Mouse (Mus musculus) liver, postnatal 0 days (tissue): Measurements from ENCODE around the gene Olfr808. TPM values are rescaled to one million over a fixed set of nuclear protein-coding genes. Genes with fewer than 3 reads are reported as not detected.

Experiments used
- ATAC-seq: fragments of 200-750 bp; cut with Nextera tagmentation; 2 replicates; pipeline ENCODE4 v1.8.0; 2017; ENCODE audit warnings: mild to moderate bottlenecking, moderate library complexity
- DNase-seq: peaks from one replicate; pipeline ENCODE4 v3.0.0-alpha.2; 2016
- H3K27ac ChIP-seq: fragments of 300-500 bp; sonication (generic); 2 replicates; pipeline ENCODE4 v1.5.1; 2014; ENCODE audit warnings: antibody characterized with exemption, moderate library complexity, mild to moderate bottlenecking, low read depth
- H3K27me3 ChIP-seq: fragments of 300-500 bp; sonication (generic); 2 replicates; pipeline ENCODE4 v1.6.1; 2014; ENCODE audit warnings: low read length, control low read depth, mixed read lengths; ENCODE audit not compliant: insufficient read depth
- H3K36me3 ChIP-seq: fragments of 300-500 bp; sonication (generic); replicated peaks from 2 replicates; pipeline ENCODE4 v1.6.1; 2014; ENCODE audit warnings: mild to moderate bottlenecking, control low read depth, low read length, moderate library complexity, mixed read lengths; ENCODE audit not compliant: insufficient read depth
- H3K4me1 ChIP-seq: fragments of 300-500 bp; sonication (generic); 2 replicates; pipeline ENCODE4 v1.6.1; 2014; ENCODE audit warnings: antibody characterized with exemption, mild to moderate bottlenecking, control low read depth; ENCODE audit not compliant: insufficient read depth
- H3K4me2 ChIP-seq: fragments of 300-500 bp; sonication (generic); 2 replicates; pipeline ENCODE4 v1.6.1; 2014; ENCODE audit warnings: low read depth, mild to moderate bottlenecking, low read length, moderate library complexity, mixed read lengths
- H3K4me3 ChIP-seq: fragments of 300-500 bp; sonication (generic); 2 replicates; pipeline ENCODE4 v1.5.1; 2014; ENCODE audit warnings: low read depth, low read length
- H3K9ac ChIP-seq: fragments of 300-500 bp; sonication (generic); replicated peaks from 2 replicates; pipeline ENCODE4 v1.6.1; 2014; ENCODE audit warnings: mild to moderate bottlenecking, moderate library complexity
- H3K9me3 ChIP-seq: fragments of 300-500 bp; sonication (generic); 2 replicates; pipeline ENCODE4 v1.6.1; 2016; ENCODE audit warnings: mild to moderate bottlenecking, control low read depth, low read length, mixed read lengths
- CTCF ChIP-seq: sonication (generic); IDR thresholded peaks from 2 replicates; pipeline ENCODE4 v1.5.1; 2016; ENCODE audit warnings: antibody characterized with exemption, low read depth
- EP300 ChIP-seq: IDR thresholded peaks from 2 replicates; pipeline ENCODE4 v1.6.1; 2016; ENCODE audit warnings: antibody characterized with exemption, low read depth, mild to moderate bottlenecking
- WGBS: fragments of 180-500 bp; shearing (Covaris S2); extraction: QIAGEN DNeasy Blood & Tissue Kit; methylation state at CpG from one replicate; pipeline ENCODE4 v1.1.7; 2014; ENCODE audit not compliant: insufficient replicate concordance; 5-methylcytosine and 5-hydroxymethylcytosine counted together
- microRNA-seq: library from miRNA; unstranded; fragments of <30 nt; microRNA quantifications from one replicate; pipeline ENCODE4, GENCODE M21; 2016
- polyA plus RNA-seq: library from polyadenylated mRNA; unstranded; fragments of >200 nt; fragmentation: Nextera tagmentation; extraction: Ambion mirVana; gene quantifications from 2 replicates; pipeline ENCODE4 v1.2.1, GENCODE M21; 2015

Olfr808 gene
- polyA plus RNA-seq, 1 experiment from 2014 or later: not detected

DNA sequence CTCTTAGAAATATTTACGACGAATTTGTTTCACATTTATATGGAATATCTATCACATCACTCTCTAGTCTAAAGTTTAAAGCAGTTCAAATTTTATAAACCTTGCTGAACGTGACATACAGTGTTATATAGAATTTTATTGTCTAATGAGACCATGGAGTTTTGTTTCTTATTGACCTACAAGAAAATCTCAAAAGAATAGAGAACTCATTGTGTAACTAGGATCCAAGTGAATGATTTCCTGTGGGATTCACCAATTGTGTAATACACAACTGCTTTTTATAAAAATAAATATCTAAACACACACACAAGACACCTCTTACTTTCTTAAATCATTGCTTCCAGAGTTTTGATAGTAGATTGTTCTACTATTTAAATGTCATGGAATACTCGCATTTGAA is 39.0 kb downstream of the Olfr808 start, which contains the start of gene Olfr811:
Gene Olfr811, minus strand, starts transcription at position 101 of the 400 bp plus-strand sequence.
- no peak for DNase-seq
- H3K9ac ChIP-seq: no peak within 1 kb of the TSS
- 62% methylated on average over 4 of the region's 4 CpGs for WGBS
- H3K4me2 ChIP-seq: no peak within 1 kb of the TSS
- H3K27me3 ChIP-seq: no peaks in the 10 kb centered on the region
- H3K9me3 ChIP-seq: no peaks in the 10 kb centered on the region
- no peak within 1 kb of the TSS for H3K27ac ChIP-seq
- no peaks in the 10 kb centered on the region for H3K4me1 ChIP-seq
- ATAC-seq: no peak
- no peak within 1 kb of the TSS for H3K4me3 ChIP-seq
- TF ChIP-seq EP300 (no peak), CTCF (no peak)
- no peaks in the 10 kb centered on the region for H3K36me3 ChIP-seq

Small RNA genes lying within 50 kb of the gene (microRNA-seq; reads per million reads assigned to microRNA genes)
- gene Gm24485: not detected

Other genes with a start within 250 kb of the Olfr808 start
- not detected in 2 replicates for gene Olfr791, start 243.7 kb upstream of the Olfr808 start, polyA plus RNA-seq
- not detected in 2 replicates for gene Olfr792, start 226.3 kb upstream of the Olfr808 start, polyA plus RNA-seq
- gene Olfr794, start 197.8 kb upstream of the Olfr808 start, polyA plus RNA-seq: not detected in 2 replicates
- gene Olfr796, start 152.9 kb upstream of the Olfr808 start, polyA plus RNA-seq: not detected in 2 replicates
- not detected in 2 replicates for gene Olfr798, start 137.5 kb upstream of the Olfr808 start, polyA plus RNA-seq
- gene Olfr799, start 128.0 kb upstream of the Olfr808 start, polyA plus RNA-seq: not detected in 2 replicates
- not detected in 2 replicates for gene Olfr800, start 107.8 kb upstream of the Olfr808 start, polyA plus RNA-seq
- gene Olfr801, start 91.6 kb upstream of the Olfr808 start, polyA plus RNA-seq: not detected in 2 replicates
- not detected in 2 replicates for gene Olfr802, start 77.3 kb upstream of the Olfr808 start, polyA plus RNA-seq
- gene Olfr803, start 71.2 kb upstream of the Olfr808 start, polyA plus RNA-seq: not detected in 2 replicates
- gene Olfr804, start 62.3 kb upstream of the Olfr808 start, polyA plus RNA-seq: not detected in 2 replicates
- not detected in 2 replicates for gene Olfr805, start 36.1 kb upstream of the Olfr808 start, polyA plus RNA-seq
- gene Olfr806, start 23.6 kb upstream of the Olfr808 start, polyA plus RNA-seq: not detected in 2 replicates
- gene Olfr807, start 7.7 kb upstream of the Olfr808 start, polyA plus RNA-seq: not detected in 2 replicates
- gene Olfr809, start 9.2 kb downstream of the Olfr808 start, polyA plus RNA-seq: not detected in 2 replicates
- not detected in 2 replicates for gene Olfr810, start 29.4 kb downstream of the Olfr808 start, polyA plus RNA-seq
- not detected in 2 replicates for gene Olfr811, start 38.9 kb downstream of the Olfr808 start, polyA plus RNA-seq
- gene Olfr812, start 80.6 kb downstream of the Olfr808 start, polyA plus RNA-seq: not detected in 2 replicates
- not detected in 2 replicates for gene Olfr813, start 89.9 kb downstream of the Olfr808 start, polyA plus RNA-seq
- not detected in 2 replicates for gene Olfr814, start 114.4 kb downstream of the Olfr808 start, polyA plus RNA-seq
- gene Olfr815, start 140.4 kb downstream of the Olfr808 start, polyA plus RNA-seq: not detected in 2 replicates
- gene Olfr816, start 150.1 kb downstream of the Olfr808 start, polyA plus RNA-seq: not detected in 2 replicates
- gene Olfr818, start 183.6 kb downstream of the Olfr808 start, polyA plus RNA-seq: not detected in 2 replicates
- not detected in 2 replicates for gene Olfr819, start 201.8 kb downstream of the Olfr808 start, polyA plus RNA-seq
- not detected in 2 replicates for gene Olfr247, start 210.7 kb downstream of the Olfr808 start, polyA plus RNA-seq
- not detected in 2 replicates for gene Gm10310, start 219.6 kb downstream of the Olfr808 start, polyA plus RNA-seq
- not detected in 2 replicates for gene Olfr820, start 247.1 kb downstream of the Olfr808 start, polyA plus RNA-seq